Mouse (Mus musculus) hematopoietic stem cell, adult 5-6 weeks (primary cell): ENCODE measurements at regions not wholly inside any gene's neighbourhood (a gene's known extent, or its start where the extent isn't known, plus 50 kb on each side); places are given as distances from the start of the nearest gene placed in this dataset.

Experiments
- ATAC-seq, 2 experiments: fragments of 125-278 bp in 1 of 2; replicated peaks in 1 of 2; 2 replicates each; pipeline ENCODE4 v1.8.0; 2016 to 2017; ENCODE audit warnings: inconsistent platforms in 2 of 2, mild to moderate bottlenecking in 2 of 2, moderate number of reproducible peaks in 2 of 2, low read depth in 1 of 2, moderate TSS enrichment in 1 of 2; ENCODE audit not compliant: low FRiP score in 2 of 2, poor library complexity in 2 of 2, severe bottlenecking in 2 of 2, insufficient read depth in 1 of 2, low TSS enrichment in 1 of 2

DNA sequence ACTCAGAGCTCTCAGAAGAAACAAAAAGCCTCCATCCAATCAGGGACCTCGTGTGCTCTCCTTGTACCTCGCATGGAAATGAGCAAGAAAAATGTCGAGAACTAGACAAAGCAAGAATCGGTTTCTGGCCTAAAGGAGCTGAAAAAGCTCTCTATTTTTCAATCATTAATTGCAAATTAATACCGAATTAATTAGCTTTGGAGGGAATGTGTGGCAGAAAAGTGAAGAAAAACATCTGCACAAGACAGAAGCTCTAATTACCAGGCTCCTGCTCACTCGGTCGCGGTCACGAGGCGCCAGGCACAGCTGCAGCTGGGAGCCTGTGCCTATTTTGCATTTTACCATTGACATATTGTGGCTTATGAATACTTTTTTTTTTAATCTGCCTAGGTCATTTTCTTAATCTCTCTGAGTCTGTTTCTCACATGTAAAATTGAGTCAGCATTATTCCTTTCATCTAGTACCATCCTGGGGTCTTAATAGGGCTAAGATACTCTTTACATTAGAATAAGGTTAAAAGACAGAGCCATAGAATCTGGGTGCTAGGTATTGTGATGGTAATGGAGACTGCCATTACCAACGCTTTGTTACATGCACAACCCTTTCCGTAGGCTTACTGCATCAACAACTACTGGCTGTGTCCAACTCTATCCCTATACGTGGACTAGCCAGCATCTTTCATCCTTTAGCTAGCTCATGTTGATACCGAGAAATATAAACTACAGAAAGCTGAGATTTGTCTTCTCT lies 109.8 kb upstream of the Zc3h12c start:
- no peak for ATAC-seq

DNA sequence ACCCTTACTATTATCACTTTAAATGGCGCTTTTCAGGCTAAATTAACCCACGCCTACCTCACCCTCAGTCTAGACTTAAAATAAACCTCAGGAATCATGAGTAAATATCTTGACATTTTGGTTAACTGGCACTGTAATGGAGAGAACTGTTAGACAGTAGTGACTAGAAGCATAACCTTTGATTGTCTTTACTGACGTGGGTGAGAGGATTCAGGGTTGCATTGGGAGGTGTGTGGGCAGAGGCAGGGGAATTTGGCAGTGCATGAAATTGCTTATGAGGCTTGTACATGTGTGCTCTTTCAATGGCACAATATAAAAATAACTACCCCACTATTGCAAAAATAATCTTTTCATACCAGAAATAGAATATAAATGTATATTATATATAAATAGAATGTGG lies 105.6 kb upstream of the Zc3h12c start:
- no peak for ATAC-seq

DNA sequence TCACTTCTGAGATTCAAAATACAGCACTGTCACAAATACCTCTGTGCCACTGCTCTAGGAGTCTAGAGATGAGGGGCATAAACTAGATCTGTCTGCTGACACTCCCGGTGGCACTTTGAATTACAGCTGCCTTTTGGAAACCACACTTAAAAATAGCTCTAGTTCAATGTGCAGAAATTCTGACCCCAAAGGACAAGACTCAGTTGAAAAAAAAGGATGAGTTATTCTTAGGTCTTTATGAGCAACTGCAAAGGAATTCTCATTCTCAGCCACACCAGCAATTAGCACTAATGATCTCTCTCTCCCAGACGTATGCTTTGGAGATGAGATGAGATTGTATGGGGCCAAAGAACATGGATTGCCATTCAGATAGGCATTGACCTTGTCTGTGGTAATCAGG lies 104.3 kb upstream of the Zc3h12c start:
- no peak for ATAC-seq

DNA sequence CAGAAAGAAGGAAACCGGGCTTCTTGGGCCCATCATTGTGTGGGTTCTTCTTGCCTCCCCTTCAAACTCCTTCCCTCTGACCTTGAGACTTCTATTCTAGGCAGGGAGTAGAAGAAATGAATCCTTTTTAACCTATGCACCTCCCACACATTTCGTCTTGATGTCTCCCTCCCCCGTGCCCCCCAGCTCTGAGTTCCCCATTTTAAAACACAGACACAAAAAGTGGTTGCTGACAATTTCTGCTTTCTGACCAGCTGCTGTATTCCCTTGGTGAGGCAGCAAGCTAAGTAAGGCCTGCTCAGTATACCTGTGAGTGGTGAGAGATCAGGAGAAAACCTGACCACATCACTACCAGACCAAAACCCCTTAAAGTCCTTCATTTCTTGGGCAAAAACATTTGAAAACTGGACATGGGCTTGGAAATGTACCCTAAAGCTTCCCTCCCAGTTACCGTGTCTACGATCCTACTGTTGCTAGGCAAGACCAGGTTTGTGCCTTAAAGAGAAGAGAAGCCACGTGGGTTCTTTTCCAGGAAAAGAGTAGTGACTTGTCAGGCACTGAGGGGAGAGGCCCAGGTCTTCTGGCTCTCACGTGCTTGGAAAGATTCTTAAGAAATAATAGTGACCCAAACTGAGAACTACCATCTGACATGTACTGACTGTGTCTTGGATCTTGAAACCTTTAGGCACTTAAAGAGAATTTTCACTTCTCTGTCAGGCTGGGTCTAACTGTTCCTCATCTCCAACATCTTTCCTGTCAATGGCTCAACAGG lies 103.2 kb upstream of the Zc3h12c start:
- no peak for ATAC-seq

DNA sequence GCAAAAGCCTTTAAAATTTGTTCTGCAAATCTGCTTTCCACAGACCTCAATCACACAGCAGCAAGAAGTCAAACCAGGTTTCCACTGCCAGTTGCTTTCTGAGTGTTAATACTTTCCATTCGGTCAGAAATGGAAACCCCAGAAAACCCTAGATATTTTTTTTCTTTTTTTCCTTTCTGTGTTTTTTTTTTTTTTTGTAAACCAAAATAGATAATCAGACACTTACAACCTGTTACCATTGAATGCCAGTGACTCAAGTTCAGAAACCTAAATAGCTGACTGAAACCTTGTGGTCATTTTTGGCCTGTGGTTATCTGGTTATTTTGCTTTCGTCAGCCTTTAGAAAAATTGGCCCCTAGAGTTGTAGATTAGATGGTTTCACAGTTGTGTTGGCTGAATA lies 93.2 kb upstream of the Zc3h12c start:
- no peak for ATAC-seq

DNA sequence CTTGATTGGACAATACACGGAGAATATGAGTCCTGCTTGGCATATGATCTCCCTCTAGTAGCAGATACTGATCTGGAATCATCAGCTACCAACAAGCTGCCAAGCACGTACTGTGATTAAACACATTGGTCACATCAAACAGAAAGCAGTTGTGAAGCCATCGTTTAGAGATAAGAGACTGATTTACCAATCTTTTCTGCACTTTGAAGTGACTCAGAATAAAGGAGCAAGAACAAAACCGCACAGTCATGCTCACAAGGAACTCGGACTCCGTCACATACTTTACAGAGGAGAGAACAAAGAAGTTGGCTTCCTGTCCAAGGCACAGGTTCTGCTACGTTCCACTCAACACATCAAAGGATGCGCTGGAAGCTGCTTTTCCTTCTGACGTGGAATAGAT lies 91.1 kb upstream of the Zc3h12c start:
- peak; percentile 75 to 82 for ATAC-seq

DNA sequence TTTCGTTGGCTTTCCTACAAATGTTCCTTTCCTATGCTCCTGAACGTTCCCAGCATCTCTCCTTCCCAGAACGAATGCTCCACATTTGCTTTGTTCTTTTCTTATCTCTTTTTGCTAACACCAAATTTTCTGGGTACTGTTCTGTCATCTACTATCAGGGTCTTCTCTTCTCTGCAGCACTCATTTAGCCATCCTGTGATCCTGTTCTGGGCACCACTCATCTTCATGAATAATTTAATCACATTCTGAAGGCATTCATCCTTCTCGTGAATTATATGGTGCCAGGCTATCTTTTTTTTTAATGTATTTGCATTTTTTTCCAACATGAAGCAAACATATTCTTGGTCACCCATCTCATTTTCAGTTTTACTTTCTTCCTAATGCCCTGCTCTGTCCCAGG lies 87.3 kb upstream of the Zc3h12c start:
- no peak for ATAC-seq

DNA sequence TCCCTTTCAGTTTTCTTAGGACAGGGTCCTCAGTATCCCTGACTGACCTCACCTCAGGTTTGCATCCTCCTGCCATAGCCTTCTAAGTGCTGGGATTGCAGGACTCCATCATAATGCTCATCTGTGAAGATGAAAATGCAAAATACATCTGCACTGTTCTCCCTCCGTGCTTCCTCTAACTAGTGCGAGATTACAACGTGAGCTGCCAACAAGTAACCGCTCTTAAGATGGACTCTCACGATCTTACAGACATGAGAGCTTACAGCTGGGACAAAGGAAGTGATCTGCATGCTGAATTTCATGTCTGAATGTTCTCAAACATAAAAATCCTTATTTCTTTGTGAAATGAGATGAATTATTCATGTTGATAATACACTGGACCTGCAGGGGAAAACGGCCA lies 86.1 kb upstream of the Zc3h12c start:
- no peak for ATAC-seq

DNA sequence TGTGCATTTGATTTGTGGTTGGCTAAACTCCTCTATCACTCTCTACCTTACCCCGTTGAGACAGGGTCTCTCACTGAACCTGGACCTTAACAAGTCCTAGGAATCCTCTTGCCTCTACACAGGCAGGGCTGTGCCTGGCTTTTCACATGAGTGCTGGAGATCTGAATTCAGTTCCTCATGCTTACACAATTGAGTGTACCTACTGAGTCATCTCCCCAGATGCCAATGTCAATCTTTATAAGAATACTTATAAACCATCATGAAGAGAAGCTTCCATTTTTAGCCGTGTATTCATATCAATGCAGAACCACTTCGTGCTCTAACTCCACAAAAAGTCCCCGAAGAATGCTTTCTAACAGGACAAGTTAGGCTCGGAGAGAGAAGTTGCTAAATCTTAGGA lies 83.1 kb upstream of the Zc3h12c start:
- no peak for ATAC-seq

DNA sequence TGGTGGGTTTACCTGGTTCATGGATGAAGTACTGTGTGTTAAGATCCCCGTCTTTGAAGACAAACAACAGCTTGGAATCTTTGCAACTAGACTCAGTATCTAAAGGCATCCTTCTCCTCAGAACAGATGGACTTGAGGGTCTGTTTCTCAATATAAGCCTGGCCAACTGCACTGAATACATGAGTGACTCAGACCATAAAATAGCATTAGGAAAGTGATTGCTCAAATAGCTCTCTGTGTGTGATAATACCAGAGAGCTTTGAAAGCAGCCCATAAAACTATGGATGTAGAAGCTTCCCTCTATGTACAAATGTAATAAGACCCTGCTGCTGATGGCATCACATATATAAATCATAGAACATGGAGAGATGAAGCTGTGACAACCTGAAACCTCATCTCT lies 78.3 kb upstream of the Zc3h12c start:
- ATAC-seq = no peak

DNA sequence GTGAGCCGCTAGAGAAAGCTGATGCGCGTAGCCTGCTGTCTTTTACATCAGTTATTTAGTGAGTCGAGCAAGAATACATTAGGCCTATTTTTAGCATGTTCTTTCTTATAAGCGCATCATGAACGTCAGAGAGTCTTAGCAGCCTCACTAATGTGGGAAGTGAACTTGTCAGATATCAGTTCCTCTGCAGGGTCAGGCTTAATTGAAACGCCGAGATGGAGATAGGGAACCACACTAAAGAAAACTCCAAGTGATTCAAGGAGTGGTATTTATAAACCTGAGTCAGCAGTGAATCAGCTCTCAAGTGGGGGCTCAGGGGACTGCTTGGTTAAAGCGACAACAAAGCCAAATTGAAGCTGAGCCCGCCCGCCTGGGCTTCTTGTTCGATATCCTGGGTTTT lies 75.7 kb upstream of the Zc3h12c start:
- ATAC-seq = no peak

DNA sequence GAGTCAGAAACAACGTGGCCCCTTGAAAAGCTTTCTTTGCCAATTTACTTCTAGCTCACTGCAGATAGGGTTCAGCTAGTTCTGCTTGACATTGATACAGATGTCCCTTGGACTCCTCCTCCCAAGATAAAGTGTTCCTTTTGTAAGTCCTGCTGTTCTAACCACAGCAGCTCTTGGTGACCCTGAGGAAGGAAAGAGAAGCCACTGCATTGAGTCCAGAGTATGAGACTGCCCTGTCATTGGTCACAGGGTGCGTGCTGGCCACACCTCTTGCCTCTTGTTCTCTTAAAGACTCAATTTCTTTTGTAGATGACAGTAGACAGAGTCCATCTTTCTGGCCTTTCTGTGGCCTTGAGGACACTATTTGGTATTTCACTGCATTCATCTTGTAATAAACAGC lies 74.7 kb upstream of the Zc3h12c start:
- ATAC-seq = 0 out of 4 replicates have a peak, but pooled peaks of 1 of the 2 experiments have one; percentile 17

DNA sequence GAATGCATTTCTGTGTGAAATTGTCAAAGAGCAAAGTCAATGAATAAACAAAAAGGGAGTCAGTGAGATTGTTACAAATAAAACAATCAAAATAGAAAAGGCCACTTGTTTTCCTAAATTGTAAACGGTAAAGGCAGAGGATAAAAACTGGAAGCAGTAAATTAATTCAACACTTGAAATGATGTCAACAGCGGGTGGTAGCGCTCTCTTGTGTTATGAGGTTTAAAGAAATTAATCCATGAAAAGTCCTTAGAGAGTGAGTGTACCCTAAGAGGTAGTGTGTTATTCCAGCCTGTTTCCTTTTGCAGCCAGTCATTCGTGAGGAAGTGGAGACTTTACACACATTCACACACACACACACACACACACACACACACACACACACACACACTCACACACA lies 73.2 kb upstream of the Zc3h12c start:
- ATAC-seq = no peak

DNA sequence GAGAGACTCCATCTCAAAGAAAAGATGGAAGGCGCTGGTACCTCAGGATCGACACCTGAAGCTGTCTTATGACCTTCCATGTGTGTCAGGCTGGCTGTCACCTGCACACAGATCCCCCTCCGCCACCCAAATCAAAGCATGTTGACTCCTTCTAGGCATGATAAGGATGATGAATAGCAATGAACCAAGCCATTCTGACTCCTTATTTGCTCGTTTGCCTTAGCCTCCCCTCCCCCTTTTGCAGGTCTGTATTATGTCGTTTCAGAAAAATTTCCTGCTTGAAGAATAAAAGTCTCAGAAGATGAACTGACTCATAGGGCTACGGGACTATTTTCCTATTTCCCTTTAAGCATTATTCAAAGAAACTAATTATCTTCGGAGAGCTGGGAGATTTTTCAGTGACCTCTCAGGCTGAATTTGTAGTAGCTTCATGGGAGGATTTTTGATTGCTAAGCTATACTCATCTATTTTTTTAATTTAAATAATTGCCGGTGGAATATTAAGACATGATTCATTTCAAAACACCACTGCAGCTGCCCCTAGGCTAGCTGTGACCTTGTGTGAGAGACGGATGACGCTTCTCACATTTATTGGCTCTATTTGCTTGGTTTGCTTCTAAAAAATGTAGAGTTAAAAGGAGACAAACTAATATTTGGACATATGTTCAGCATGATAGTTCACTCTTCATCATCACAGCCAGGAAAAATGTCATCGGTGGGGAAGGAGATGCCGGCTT lies 72.4 kb upstream of the Zc3h12c start:
- ATAC-seq = no peak

DNA sequence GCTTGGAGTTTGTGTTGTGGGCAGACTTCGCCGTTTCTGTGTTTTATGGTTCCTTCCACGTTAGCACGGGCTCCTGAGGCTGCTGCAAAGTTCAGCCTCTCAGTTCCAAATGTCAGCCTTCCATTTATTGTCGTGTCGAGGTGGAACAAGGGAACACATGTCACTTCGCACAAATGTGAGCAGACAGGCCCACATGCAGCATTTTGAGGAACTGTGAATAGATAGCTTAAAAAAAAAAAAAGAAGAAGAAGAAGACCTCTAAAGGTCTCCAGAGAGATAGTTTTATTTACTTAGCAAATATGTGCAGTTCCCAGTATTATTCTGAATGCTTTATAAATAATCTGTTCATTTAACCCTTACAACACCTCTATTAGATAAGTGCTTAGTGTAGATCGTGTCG lies 66.4 kb upstream of the Zc3h12c start:
- ATAC-seq = no peak

DNA sequence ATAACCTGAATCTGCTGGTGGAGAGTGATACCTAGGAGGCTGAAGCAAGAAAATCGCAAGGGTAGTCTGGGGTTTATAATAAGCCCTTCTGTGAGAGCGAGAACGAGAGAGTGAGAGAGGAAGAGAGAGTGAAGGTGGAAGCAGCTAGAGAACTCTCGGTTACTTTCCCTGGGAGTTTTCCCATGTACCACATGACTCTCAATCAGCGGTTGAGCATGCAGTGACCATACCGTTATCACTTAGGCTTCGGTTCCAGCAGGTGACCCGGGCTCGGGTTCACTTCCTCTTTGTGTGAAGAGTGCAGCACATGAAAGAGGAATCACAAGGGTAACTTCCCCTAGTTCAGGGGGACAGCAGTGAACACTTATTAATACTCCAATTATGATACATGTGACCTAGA lies 61.2 kb upstream of the Zc3h12c start:
- ATAC-seq = peak; percentile 84 to 92

DNA sequence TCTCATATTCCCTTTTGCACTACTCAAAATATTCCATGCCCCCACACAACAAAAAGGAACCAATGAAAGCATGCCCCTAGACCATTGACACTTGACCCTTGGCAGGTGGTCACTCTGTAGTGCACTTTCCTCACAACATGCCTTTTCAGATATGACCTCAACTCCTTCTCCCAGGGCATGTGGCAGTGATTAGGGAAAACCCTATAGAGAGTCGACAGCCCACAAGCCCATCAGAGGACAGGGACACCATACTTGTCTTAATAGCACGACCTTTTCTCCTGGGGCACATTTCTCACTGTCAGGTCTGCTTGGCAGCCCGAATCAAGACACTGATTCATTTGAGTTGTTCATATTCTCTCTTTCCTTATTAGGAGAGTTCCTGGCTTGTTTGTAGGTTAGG lies 57.3 kb upstream of the Zc3h12c start:
- no peak for ATAC-seq

DNA sequence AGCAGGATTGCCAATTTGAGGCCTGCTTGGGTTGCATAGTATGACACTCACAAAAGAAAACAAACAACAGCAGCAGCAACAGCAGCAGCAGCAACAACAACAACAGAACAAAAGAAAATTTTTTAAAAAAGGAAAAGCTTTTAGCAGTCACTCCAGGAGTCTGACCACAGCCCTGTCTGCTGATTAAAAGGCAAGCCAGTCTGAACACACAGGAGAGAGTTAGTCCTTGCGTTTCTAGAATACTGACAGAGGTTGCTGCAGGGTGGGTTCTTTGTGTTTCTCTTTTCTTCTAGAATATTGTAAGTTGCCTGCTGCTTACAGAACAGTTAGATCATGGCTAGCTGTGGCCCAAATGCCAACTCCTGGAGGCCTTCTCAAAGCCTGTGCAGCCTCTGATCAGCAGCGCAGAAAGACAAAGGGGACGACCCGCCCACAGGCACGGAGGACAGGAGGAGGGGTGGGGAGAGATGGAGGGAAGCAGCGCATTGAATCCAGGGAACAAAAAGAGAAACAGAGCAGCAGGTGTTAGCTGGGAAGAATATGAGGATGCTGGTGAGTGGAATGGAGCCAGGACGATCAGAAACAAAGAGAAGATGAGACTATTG lies 55.2 kb upstream of the Zc3h12c start:
- ATAC-seq = no peak
